Comparison of ENCODE assay signal across 9 mouse cellular contexts in genomic region chrX:49797213-49798019, GRCm38 (mm10). TPM values are rescaled to one million over a fixed set of nuclear protein-coding genes. Genes with fewer than 3 reads are reported as not detected.
DNase-seq lines count a peak whose midpoint lies in the region; ATAC-seq and TF ChIP-seq lines count a peak whose summit lies in the region.
"Had no signal": no experiment of that assay in that cellular context is flagged by ENCODE, and none has a peak within 500 bp of the region (broad histone marks: within the 10 kb centered on the region; RNA-seq: fewer than 3 reads in every experiment).

Gene Igsf1, minus strand, starts transcription at chrX:49797749.

- peak within 1 kb of the TSS; percentile 34 for H3K4me2 ChIP-seq in kidney, embryonic 14.5 days (replicated peaks; ENCODE audit: low read depth, low read length)
- H3K4me2 ChIP-seq in liver, embryonic 14.5 days (ENCODE audit: low read depth) = no peak within 1 kb of the TSS
- peak within 1 kb of the TSS; percentile 42 for H3K4me2 ChIP-seq in neural tube, embryonic 14.5 days (ENCODE audit: low read depth, low read length)

- H3K27me3 ChIP-seq in kidney, embryonic 14.5 days (ENCODE audit: control insufficient read depth, insufficient read depth, low read length) = no peaks in the 10 kb centered on the region
- H3K27me3 ChIP-seq in liver, embryonic 14.5 days (ENCODE audit: control insufficient read depth, insufficient read depth, low read length) = no peaks in the 10 kb centered on the region
- no peaks in the 10 kb centered on the region for H3K27me3 ChIP-seq in neural tube, embryonic 14.5 days (ENCODE audit: control insufficient read depth, insufficient read depth, low read length)

- peak; percentile 46 for DNase-seq in WW6 (ENCODE audit: low read depth, low spot score)
- no peak for DNase-seq in heart, adult 8-10 months (ENCODE audit: low spot score)
- no peak for DNase-seq in liver, embryonic 14.5 days (ENCODE audit: low read depth in 3 of 3, low spot score in 3 of 3)
- DNase-seq in thymus, postnatal 4 days = no peak
- DNase-seq in natural killer cell, adult 2 months (ENCODE audit: low spot score in 2 of 2) = no peak

- no peaks in the 10 kb centered on the region for H3K36me3 ChIP-seq in kidney, embryonic 14.5 days (ENCODE audit: control insufficient read depth, insufficient read depth, low read length)
- H3K36me3 ChIP-seq in liver, embryonic 14.5 days (replicated peaks; ENCODE audit: control insufficient read depth, insufficient read depth, low read depth) = no peaks in the 10 kb centered on the region
- H3K36me3 ChIP-seq in neural tube, embryonic 14.5 days (ENCODE audit: control insufficient read depth, insufficient read depth, low read length) = no peaks in the 10 kb centered on the region

- ATAC-seq in kidney, embryonic 14.5 days (ENCODE audit: low FRiP score, low TSS enrichment) = peak; percentile 96
- peak; percentile 82 for ATAC-seq in liver, embryonic 14.5 days (ENCODE audit: insufficient read depth)
- ATAC-seq in neural tube, embryonic 14.5 days (ENCODE audit: low read depth) = peak; percentile 97

- H3K9me3 ChIP-seq in kidney, embryonic 14.5 days (ENCODE audit: control insufficient read depth, low read length) = no peaks in the 10 kb centered on the region
- H3K9me3 ChIP-seq in liver, embryonic 14.5 days (ENCODE audit: control insufficient read depth, low read length) = no peaks in the 10 kb centered on the region
- no peaks in the 10 kb centered on the region for H3K9me3 ChIP-seq in neural tube, embryonic 14.5 days (ENCODE audit: control insufficient read depth, low read length)

- no peaks in the 10 kb centered on the region for H3K4me1 ChIP-seq in brown adipose tissue, adult 24 weeks (ENCODE audit: control insufficient read depth, insufficient read depth, insufficient read length, low read length)
- no peaks in the 10 kb centered on the region for H3K4me1 ChIP-seq in kidney, embryonic 14.5 days (ENCODE audit: control insufficient read depth, insufficient read depth, low read length)
- H3K4me1 ChIP-seq in liver, embryonic 14.5 days (replicated peaks; ENCODE audit: control insufficient read depth in 2 of 2, insufficient read depth in 2 of 2, low read length in 1 of 2) = no peaks in the 10 kb centered on the region
- H3K4me1 ChIP-seq in neural tube, embryonic 14.5 days (ENCODE audit: control insufficient read depth, insufficient read depth, low read length) = no peaks in the 10 kb centered on the region

- 31% methylated on average over 28 of the region's 28 CpGs for WGBS in kidney, embryonic 14.5 days
- 14% methylated on average over 24 of the region's 28 CpGs for WGBS in liver, embryonic 14.5 days (ENCODE audit: insufficient replicate concordance)
- WGBS in neural tube, embryonic 14.5 days = 24% methylated on average over 24 of the region's 28 CpGs

- no peak within 1 kb of the TSS for H3K27ac ChIP-seq in brown adipose tissue, adult 24 weeks (replicated peaks; ENCODE audit: low read depth, low read length)
- H3K27ac ChIP-seq in kidney, embryonic 14.5 days (ENCODE audit: low read depth, low read length) = no peak within 1 kb of the TSS
- H3K27ac ChIP-seq in liver, embryonic 14.5 days = no peak within 1 kb of the TSS
- no peak within 1 kb of the TSS for H3K27ac ChIP-seq in neural tube, embryonic 14.5 days (ENCODE audit: low read depth, low read length)

- TF ChIP-seq CTCF in liver, embryonic 14.5 days (IDR thresholded peaks at IDR 0.05; ENCODE audit: low read depth) = no peak

- no peak within 1 kb of the TSS for H3K9ac ChIP-seq in kidney, embryonic 14.5 days (ENCODE audit: low read depth, low read length)
- H3K9ac ChIP-seq in liver, embryonic 14.5 days (replicated peaks) = no peak within 1 kb of the TSS
- H3K9ac ChIP-seq in neural tube, embryonic 14.5 days (replicated peaks; ENCODE audit: low read depth, low read length) = 0 out of 2 replicates have a peak within 1 kb of the TSS, but pooled peaks have one; percentile 16

- TF ChIP-seq EP300 in liver, embryonic 14.5 days (IDR thresholded peaks at IDR 0.05; ENCODE audit: low read depth) = no peak

- 0 out of 2 replicates have a peak within 1 kb of the TSS, but pooled peaks have one; percentile 18 for H3K4me3 ChIP-seq in brown adipose tissue, adult 24 weeks (ENCODE audit: insufficient read depth, low read depth, low read length)
- H3K4me3 ChIP-seq in kidney, embryonic 14.5 days (ENCODE audit: low read length) = peak within 1 kb of the TSS; percentile 32
- H3K4me3 ChIP-seq in liver, embryonic 14.5 days (ENCODE audit: insufficient read depth in 1 of 2, low read depth in 2 of 2, low read length in 2 of 2) = peak within 1 kb of the TSS; percentile 20 to 45
- H3K4me3 ChIP-seq in neural tube, embryonic 14.5 days (ENCODE audit: low read depth, low read length) = peak within 1 kb of the TSS; percentile 26

RNA-seq across cellular contexts. Expression of gene Igsf1, which starts in this region (rescaled TPM):
- polyA plus RNA-seq in brown adipose tissue, adult 24 weeks (2012; ENCODE audit: insufficient read depth, insufficient read length, missing spikeins) = 0.36 and 0.54 TPM in 2 replicates
- total RNA-seq in heart, adult 8-10 months (2022) = 10 to 100 TPM; 21.4 to 48.8 (median 39.2) TPM
- polyA plus RNA-seq in kidney, embryonic 14.5 days (2014; fragmentation: Nextera tagmentation; extraction: Ambion mirVana) = 4.2 and 5.4 TPM in 2 replicates
- polyA plus RNA-seq in liver, embryonic 14.5 days (2012; rRNA removed) = 24.6 and 26.6 TPM in 2 replicates
- 35.6 and 39.1 TPM in 2 replicates for polyA plus RNA-seq in liver, embryonic 14.5 days (2014; fragmentation: Nextera tagmentation; extraction: Ambion mirVana)
- polyA plus RNA-seq in neural tube, embryonic 14.5 days (2014; fragmentation: Nextera tagmentation; extraction: Ambion mirVana) = 6.6 and 8.3 TPM in 2 replicates
- total RNA-seq: common myeloid progenitor, adult 5-6 weeks had no signal
